Mouse (Mus musculus): ENCODE results near the gene Dbx2. TPM values are rescaled to one million over a fixed set of nuclear protein-coding genes. Genes with fewer than 3 reads are reported as not detected.

The Dbx2 gene
- polyA plus RNA-seq, 1 experiment from 2014 or later: 20.0 TPM

DNA sequence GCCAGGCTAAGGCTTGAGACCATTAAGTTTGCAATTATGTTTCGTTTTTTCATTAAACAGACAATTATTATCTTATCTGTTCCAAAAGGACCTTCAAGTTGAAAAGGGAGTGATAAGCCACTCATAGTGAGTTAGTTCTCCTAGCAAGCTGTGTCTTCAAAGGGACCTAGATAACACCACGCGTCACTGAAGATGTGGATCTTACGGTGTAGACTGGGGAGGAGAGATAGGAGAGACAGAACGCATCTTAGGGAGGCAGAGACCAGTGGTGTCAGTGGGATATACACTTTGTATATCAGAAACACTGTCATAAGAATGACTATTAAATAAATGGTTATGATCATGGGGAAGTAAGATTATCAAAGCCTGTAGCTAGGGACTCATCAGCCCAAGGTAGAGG lies 4.6 kb upstream of the Dbx2 start:
- Histone ChIP-seq H3K4me3 (no peak overlapping the region), H3K36me3 (no peaks in the 10 kb centered on the region), H3K9ac (no peak overlapping the region), H3K27me3 (peaks cover 11% of the 10 kb centered on the region), H3K9me3 (no peaks in the 10 kb centered on the region; the same call in 1 of the 2 replicates), H3K4me2 (replicated peaks) (no peak overlapping the region), H3K27ac (no peak overlapping the region), H3K4me1 (no peaks in the 10 kb centered on the region)
- ATAC-seq (ENCODE audit: low FRiP score, low read depth): no peak
- WGBS: 89% methylated on average over 5 of the region's 5 CpGs

DNA sequence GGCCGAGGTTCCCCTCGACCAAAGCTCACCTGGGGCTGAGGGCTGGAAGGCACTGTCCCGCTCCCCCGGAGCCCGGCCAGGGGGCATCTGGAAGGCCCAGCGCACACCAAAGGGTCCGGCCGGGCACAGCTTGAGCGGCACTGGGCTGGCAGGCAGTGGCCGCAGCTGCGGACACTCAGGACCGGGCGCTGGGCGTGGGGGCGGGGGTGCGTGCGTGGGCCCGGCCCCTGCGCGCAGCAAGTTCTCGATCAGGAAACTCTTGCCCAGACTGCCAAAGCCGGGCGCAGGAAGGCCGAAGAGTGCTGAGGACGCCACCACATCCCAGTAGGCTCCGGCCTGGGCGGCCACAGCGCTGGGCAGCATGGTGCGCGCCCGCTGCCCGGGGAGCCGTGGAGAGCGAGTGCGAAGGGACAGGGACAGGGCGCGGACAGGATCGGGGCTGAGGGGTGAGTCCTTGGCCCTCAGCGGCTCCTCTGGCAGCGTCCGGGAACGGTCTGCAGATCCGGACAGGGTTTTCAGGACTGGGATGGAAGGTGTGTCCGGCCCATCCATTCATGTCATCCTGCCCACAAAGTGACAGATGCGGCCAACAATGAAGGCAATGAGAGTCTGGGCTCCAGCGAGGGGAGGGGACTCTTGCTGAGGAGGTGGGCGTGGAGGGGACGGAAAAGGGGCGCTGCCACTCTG lies 1.4 kb downstream of the Dbx2 start:
- H3K9ac ChIP-seq: peak overlapping the region; percentile 76

DNA sequence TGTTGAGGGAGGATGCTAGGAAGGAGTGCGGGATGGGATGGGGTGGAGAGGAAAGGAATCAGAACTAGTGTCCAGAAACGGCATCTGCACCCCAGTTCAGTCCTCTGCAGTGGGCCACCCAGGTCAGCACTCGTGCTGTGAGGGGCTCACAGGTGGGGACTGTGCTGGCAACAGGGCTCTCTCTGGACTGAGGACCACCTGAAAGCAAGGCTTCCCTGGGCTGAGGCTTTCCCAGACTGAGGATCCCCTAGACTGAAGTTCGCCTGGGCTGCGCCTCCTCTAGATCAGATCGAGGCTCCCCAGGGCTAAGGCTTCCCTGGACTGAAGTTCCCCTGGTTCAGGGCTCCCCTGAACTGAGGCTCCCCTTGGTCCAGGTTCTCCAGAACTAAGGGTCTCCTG lies 1.9 kb downstream of the Dbx2 start:
- Histone ChIP-seq H3K4me2 (replicated peaks) (peak overlapping the region; percentile 89), H3K9me3 (no peaks in the 10 kb centered on the region; the same call in 1 of the 2 replicates), H3K36me3 (no peaks in the 10 kb centered on the region), H3K27me3 (peaks cover 72% of the 10 kb centered on the region), H3K9ac (peak overlapping the region; percentile 76), H3K4me3 (peak overlapping the region; percentile 54), H3K4me1 (peaks cover 29% of the 10 kb centered on the region), H3K27ac (peak overlapping the region; percentile 17; the same call in 1 of the 2 replicates)
- WGBS: 3% methylated on average over 6 of the region's 6 CpGs
- peak; percentile 19; the same call in 1 of the 2 replicates for ATAC-seq (ENCODE audit: low FRiP score, low read depth)

More for the DNA sequence above, 1.4 kb downstream of the Dbx2 start:
- WGBS: under 1% methylated on average over 49 of the region's 49 CpGs
- Histone ChIP-seq H3K4me2 (replicated peaks) (peak overlapping the region; percentile 89), H3K4me1 (peaks cover 29% of the 10 kb centered on the region), H3K36me3 (no peaks in the 10 kb centered on the region), H3K9me3 (no peaks in the 10 kb centered on the region; the same call in 1 of the 2 replicates), H3K27ac (peak overlapping the region; percentile 17; the same call in 1 of the 2 replicates), H3K4me3 (peak overlapping the region; percentile 54), H3K27me3 (peaks cover 68% of the 10 kb centered on the region)
- ATAC-seq (ENCODE audit: low FRiP score, low read depth): peak; percentile 36; the same call in 1 of the 2 replicates

DNA sequence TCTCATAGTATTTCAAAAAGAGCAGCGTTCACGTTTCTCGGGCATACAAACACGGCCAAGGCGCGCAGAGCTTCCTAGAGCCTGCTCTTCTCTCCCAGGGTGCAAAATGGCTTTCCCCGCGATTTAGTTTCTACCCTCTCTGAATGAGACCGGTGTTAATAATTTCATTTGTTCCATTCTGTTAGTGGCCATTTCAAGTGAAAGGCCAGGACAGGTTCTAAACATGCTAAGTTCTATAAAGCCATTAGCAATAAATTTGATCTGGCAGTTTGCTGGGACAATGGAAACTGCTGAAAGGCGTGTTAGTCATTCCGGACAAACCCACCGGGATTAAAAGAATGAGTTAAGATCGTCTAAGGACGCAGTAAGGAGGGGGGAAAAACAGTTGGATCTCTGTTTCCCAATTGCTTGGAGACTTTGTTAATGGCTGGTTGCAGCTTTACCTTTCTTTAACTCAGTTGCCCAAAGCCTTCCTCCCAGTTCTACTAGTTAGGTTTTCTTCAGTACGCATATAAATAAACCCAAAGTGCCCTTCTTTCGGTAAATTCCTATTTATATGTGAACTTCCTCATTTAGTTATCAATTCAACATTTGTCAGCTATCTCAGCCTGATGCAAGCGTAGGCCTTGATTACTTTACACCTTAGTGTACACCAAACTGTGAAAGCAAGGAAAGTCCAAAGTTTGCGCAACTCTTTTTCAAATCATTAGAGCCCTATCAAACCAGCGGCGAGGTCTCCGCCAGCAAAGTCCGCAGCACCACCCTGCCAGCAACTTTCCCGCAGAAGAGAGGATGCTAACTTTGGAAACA lies 2.7 kb downstream of the Dbx2 start:
- 3% methylated on average over 23 of the region's 23 CpGs for WGBS
- Histone ChIP-seq H3K27me3 (peaks cover 72% of the 10 kb centered on the region), H3K9ac (peak overlapping the region; percentile 76), H3K27ac (peak overlapping the region; percentile 17; the same call in 1 of the 2 replicates), H3K4me1 (peaks cover 29% of the 10 kb centered on the region), H3K9me3 (no peaks in the 10 kb centered on the region), H3K4me3 (peak overlapping the region; percentile 54), H3K4me2 (replicated peaks) (peak overlapping the region; percentile 89), H3K36me3 (no peaks in the 10 kb centered on the region)
- ATAC-seq (ENCODE audit: low FRiP score, low read depth): no peak

DNA sequence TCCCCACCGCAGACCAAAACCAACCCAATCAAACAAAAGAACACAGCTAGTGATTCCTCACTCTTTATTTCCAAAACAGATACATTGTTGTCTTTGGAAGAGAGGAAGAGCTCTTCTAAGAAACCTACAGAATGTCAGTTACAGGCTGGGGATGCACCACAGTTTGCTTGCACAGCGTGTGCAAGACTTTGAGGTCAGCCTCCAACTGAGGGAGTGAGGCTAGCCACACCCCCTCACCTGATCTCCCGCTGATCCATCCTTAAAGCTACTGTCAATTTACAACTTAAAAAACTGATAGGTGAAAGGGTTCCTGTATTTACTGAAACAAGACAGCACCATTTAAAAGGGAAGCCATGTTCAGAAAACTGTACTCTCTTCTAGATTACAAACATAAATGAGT lies 3.9 kb downstream of the Dbx2 start:
- no peak overlapping the region for H3K9ac ChIP-seq
- ATAC-seq (ENCODE audit: low FRiP score, low read depth): no peak
- H3K4me1 ChIP-seq: peaks cover 29% of the 10 kb centered on the region
- H3K4me3 ChIP-seq: peak overlapping the region; percentile 20
- H3K27me3 ChIP-seq: peaks cover 72% of the 10 kb centered on the region
- H3K4me2 ChIP-seq (replicated peaks): peak overlapping the region; percentile 35
- no peaks in the 10 kb centered on the region for H3K9me3 ChIP-seq
- H3K36me3 ChIP-seq: no peaks in the 10 kb centered on the region
- 7% methylated on average over 3 of the region's 3 CpGs for WGBS
- no peak overlapping the region for H3K27ac ChIP-seq

DNA sequence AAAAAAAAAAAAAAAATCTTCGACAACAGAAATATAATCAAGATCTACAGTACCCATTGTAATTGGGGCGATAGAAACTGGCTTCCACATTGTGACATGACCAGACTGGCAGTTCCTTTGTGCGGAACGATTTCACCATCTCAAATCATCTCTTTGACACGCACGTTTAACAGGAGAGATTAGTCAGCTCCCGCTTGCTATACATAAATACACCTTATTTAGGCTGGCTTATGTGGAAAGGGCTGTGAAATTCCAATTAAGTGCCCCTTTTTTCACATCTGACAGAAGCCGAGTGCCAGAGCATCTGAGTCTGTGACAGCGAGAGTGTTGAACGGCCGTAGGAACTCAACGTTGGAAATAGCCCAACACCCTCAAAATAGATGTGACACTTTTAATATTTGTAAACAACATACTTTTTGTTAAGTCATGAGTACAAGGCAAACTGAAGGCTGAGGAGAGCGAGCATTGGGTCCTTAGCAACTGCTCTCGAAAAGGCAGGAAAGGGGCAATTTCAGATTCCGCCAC lies 12.2 kb downstream of the Dbx2 start:
- no peak overlapping the region for H3K9ac ChIP-seq
- H3K4me1 ChIP-seq: peaks cover 33% of the 10 kb centered on the region
- no peaks in the 10 kb centered on the region for H3K9me3 ChIP-seq
- H3K4me2 ChIP-seq (replicated peaks): no peak overlapping the region
- H3K27ac ChIP-seq: no peak overlapping the region
- no peak overlapping the region for H3K4me3 ChIP-seq
- peaks cover 6% of the 10 kb centered on the region for H3K27me3 ChIP-seq
- 78% methylated on average over 15 of the region's 15 CpGs for WGBS
- H3K36me3 ChIP-seq: no peaks in the 10 kb centered on the region
- no peak for ATAC-seq (ENCODE audit: low FRiP score, low read depth)

DNA sequence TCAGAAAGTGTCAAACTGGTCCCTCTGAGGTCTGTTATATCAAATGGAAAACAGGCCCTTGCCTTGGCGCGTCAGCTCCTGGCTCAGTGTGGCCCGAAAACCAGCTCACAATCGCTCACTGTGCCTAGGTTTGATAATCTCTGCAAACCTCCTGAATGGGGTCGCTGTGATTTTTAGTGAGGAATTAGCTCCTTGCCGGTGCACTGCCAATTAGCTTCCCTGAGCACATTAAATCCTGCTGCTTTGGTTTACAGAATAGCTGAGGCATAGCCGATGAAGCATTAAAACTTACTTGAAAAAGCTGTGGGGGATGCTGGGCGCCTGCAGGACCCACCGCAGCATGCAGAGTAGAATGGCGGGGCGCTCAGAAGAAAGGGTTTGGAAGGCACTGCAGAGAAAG lies 15.4 kb downstream of the Dbx2 start:
- WGBS: 10% methylated on average over 11 of the region's 11 CpGs
- ATAC-seq (ENCODE audit: low FRiP score, low read depth): peak; percentile 37
- H3K4me3 ChIP-seq: no peak overlapping the region
- H3K27me3 ChIP-seq: peaks cover 6% of the 10 kb centered on the region
- peak overlapping the region; percentile 48 for H3K4me2 ChIP-seq (replicated peaks)
- H3K36me3 ChIP-seq: no peaks in the 10 kb centered on the region
- H3K4me1 ChIP-seq: peaks cover 43% of the 10 kb centered on the region
- H3K27ac ChIP-seq: peak overlapping the region; percentile 87; the same call in 1 of the 2 replicates
- no peaks in the 10 kb centered on the region for H3K9me3 ChIP-seq
- H3K9ac ChIP-seq: no peak overlapping the region

DNA sequence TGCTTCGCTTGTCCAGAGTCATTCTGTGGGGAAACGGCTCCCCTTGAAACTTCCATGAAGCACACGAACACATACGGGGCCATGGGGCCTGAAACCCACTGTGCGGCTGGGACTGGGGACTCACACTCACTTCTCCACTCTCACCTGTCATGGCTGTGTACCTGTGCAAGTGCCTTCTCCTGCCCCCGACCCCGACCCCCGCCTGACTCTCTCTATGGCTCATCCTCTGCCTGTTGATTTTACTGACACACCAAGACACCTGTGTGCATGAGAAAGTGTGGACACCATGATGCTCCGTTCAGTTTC lies 16.0 kb downstream of the Dbx2 start:
- H3K27me3 ChIP-seq: peaks cover 6% of the 10 kb centered on the region
- no peak overlapping the region for H3K4me3 ChIP-seq
- H3K27ac ChIP-seq: peak overlapping the region; percentile 87
- H3K36me3 ChIP-seq: no peaks in the 10 kb centered on the region
- ATAC-seq (ENCODE audit: low FRiP score, low read depth): no peak
- 0 out of 2 replicates have a peak overlapping the region, but pooled peaks have one; percentile 13 for H3K9ac ChIP-seq
- peaks cover 38% of the 10 kb centered on the region for H3K4me1 ChIP-seq
- WGBS: 40% methylated on average over 9 of the region's 9 CpGs
- no peaks in the 10 kb centered on the region for H3K9me3 ChIP-seq
- H3K4me2 ChIP-seq (replicated peaks): peak overlapping the region; percentile 48

DNA sequence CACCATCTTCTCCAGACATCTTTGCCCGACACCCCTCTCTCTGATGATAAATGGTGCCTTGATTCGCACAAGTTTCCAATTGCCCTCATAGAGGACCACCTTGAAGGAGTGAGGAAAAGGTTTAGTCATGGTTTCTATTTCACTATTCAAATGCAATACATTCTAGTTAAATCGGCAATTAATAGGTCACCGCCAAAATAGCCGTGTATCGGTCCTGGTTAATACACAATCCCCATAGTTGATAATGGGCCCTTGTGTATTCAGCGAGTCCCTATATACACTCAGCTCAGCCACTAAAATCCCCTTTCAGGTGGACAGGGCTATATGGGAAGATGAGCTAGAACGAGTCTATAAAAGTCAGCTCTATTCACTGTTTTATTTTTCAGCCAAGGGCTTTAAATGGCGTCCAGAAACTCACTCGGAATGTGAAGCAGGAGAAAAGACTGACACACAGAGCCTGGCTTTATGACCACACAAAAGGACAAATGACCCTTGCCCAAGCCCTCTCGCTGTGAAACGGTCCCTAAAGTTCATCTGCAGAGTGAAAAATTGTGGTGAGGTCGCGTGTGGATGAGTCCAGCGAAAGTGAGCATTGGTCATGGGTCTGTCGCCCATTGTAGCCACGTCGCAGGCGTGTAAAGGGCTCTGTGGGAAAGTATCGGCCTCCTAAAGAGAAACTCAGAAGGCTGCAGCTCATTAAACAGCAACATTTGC lies 16.5 kb downstream of the Dbx2 start:
- Histone ChIP-seq H3K27me3 (peaks cover 6% of the 10 kb centered on the region), H3K4me2 (replicated peaks) (peak overlapping the region; percentile 48), H3K36me3 (no peaks in the 10 kb centered on the region), H3K4me3 (no peak overlapping the region), H3K4me1 (peaks cover 38% of the 10 kb centered on the region), H3K9ac (0 out of 2 replicates have a peak overlapping the region, but pooled peaks have one; percentile 13), H3K27ac (peak overlapping the region; percentile 87), H3K9me3 (no peaks in the 10 kb centered on the region)
- 51% methylated on average over 20 of the region's 20 CpGs for WGBS
- ATAC-seq (ENCODE audit: low FRiP score, low read depth): no peak

DNA sequence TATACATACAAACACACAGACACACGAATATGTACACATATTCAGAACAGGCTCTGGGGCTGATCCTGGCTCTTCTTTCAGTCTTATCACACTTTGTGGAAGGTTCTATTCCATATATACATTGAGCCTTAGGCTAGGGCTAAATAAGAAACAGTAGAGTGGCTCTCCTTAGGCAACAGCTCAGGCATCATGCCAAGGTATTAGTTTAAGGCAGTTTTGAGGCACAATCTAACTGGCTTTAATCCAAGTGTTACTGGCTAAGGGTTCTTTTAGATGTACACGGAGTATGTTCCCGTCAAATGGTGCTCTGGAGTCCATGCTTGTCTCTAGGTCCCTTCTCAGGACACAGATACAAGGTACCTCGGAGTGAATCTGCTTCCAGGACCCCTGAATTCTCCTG lies 31.4 kb downstream of the Dbx2 start:
- 60% methylated on average over 4 of the region's 4 CpGs for WGBS
- H3K9ac ChIP-seq: no peak overlapping the region
- H3K4me3 ChIP-seq: no peak overlapping the region
- H3K27me3 ChIP-seq: no peaks in the 10 kb centered on the region
- H3K9me3 ChIP-seq: no peaks in the 10 kb centered on the region
- ATAC-seq (ENCODE audit: low FRiP score, low read depth): no peak
- H3K27ac ChIP-seq: 0 out of 2 replicates have a peak overlapping the region, but pooled peaks have one; percentile 10
- H3K4me1 ChIP-seq: peaks cover 14% of the 10 kb centered on the region
- H3K36me3 ChIP-seq: no peaks in the 10 kb centered on the region
- H3K4me2 ChIP-seq (replicated peaks): no peak overlapping the region

DNA sequence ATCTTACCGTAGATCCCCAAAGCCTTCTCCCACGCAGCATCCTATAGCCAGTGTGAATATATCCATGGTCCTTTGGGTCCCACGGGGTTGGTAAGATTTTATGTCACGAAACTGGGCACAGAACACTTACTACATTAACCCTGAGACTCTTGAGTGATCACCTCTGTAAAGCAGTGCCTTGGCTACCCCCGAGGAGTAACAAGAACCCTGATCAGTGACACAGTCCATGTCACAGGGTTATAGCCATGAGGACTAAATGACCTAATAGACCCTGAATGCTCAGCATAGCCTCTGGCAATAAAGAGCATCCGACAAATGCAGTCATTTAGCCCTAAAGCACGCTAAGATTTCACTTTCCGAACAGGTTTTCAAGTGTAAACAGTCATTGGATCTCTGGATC lies 33.0 kb downstream of the Dbx2 start:
- WGBS: 57% methylated on average over 8 of the region's 8 CpGs
- no peak overlapping the region for H3K4me2 ChIP-seq (replicated peaks)
- peaks cover 14% of the 10 kb centered on the region for H3K4me1 ChIP-seq
- no peak overlapping the region for H3K4me3 ChIP-seq
- H3K9me3 ChIP-seq: no peaks in the 10 kb centered on the region
- no peaks in the 10 kb centered on the region for H3K27me3 ChIP-seq
- no peak overlapping the region for H3K27ac ChIP-seq
- ATAC-seq (ENCODE audit: low FRiP score, low read depth): no peak
- H3K36me3 ChIP-seq: no peaks in the 10 kb centered on the region
- no peak overlapping the region for H3K9ac ChIP-seq
